13 mouse cellular contexts compared by ENCODE assay signal in genomic region chr13:56163751-56164150, GRCm38 (mm10). TPM values are rescaled to one million over a fixed set of nuclear protein-coding genes. Genes with fewer than 3 reads are reported as not detected.
DNase-seq lines count a peak whose midpoint lies in the region; ATAC-seq lines count a peak whose summit lies in the region.
"Had no signal": no experiment of that assay in that cellular context is flagged by ENCODE, and none has a peak within 500 bp of the region (broad histone marks: within the 10 kb centered on the region; RNA-seq: fewer than 3 reads in every experiment).

No protein-coding gene starts in this region.

- peak overlapping the region; percentile 60 for H3K27ac ChIP-seq in limb, embryonic 11.5 days (replicated peaks; ENCODE audit: low read depth, low read length)
- H3K27ac ChIP-seq in forebrain, embryonic 16.5 days (ENCODE audit: low read length) = no peak overlapping the region
- H3K27ac ChIP-seq: stomach, embryonic 15.5 days had no signal

- no peaks in the 10 kb centered on the region for H3K36me3 ChIP-seq in limb, embryonic 11.5 days (ENCODE audit: control insufficient read depth, insufficient read depth, low read length)
- no peaks in the 10 kb centered on the region for H3K36me3 ChIP-seq in forebrain, embryonic 16.5 days (ENCODE audit: control insufficient read depth, insufficient read depth)
- H3K36me3 ChIP-seq: forebrain, embryonic 10.5 days; stomach, embryonic 15.5 days had no signal

- WGBS in limb, embryonic 11.5 days = 55% methylated on average over 6 of the region's 6 CpGs
- WGBS in forebrain, embryonic 16.5 days = 47% methylated on average over 6 of the region's 6 CpGs

- no peak overlapping the region for H3K9ac ChIP-seq in limb, embryonic 11.5 days (ENCODE audit: low read length)
- no peak overlapping the region for H3K9ac ChIP-seq in forebrain, embryonic 16.5 days (replicated peaks; ENCODE audit: low read depth, low read length)
- H3K9ac ChIP-seq: stomach, embryonic 15.5 days had no signal

- H3K27me3 ChIP-seq in limb, embryonic 11.5 days (ENCODE audit: control insufficient read depth, insufficient read depth, low read length) = no peaks in the 10 kb centered on the region
- no peaks in the 10 kb centered on the region for H3K27me3 ChIP-seq in forebrain, embryonic 16.5 days (replicated peaks; ENCODE audit: control insufficient read depth, insufficient read depth, low read length)
- H3K27me3 ChIP-seq: stomach, embryonic 15.5 days had no signal

- H3K4me3 ChIP-seq in limb, embryonic 11.5 days (ENCODE audit: low read depth, low read length) = no peak overlapping the region
- H3K4me3 ChIP-seq in forebrain, embryonic 16.5 days (replicated peaks; ENCODE audit: low read length) = no peak overlapping the region
- H3K4me3 ChIP-seq: forebrain, embryonic 10.5 days; stomach, embryonic 15.5 days had no signal

- no peak overlapping the region for H3K4me2 ChIP-seq in limb, embryonic 11.5 days (ENCODE audit: low read depth, severe bottlenecking)
- no peak overlapping the region for H3K4me2 ChIP-seq in forebrain, embryonic 16.5 days (ENCODE audit: low read length)
- H3K4me2 ChIP-seq: stomach, embryonic 15.5 days had no signal

- peaks cover 64% of the 10 kb centered on the region for H3K4me1 ChIP-seq in limb, embryonic 11.5 days (ENCODE audit: control insufficient read depth, insufficient read depth, low read length)
- H3K4me1 ChIP-seq in forebrain, embryonic 16.5 days (replicated peaks; ENCODE audit: control insufficient read depth, insufficient read depth, low read length) = peaks cover 6% of the 10 kb centered on the region; the same call in 1 of the 2 replicates

- H3K9me3 ChIP-seq in limb, embryonic 11.5 days (ENCODE audit: control insufficient read depth, low read length) = no peaks in the 10 kb centered on the region
- no peaks in the 10 kb centered on the region for H3K9me3 ChIP-seq in forebrain, embryonic 16.5 days (ENCODE audit: control insufficient read depth, low read length)
- H3K9me3 ChIP-seq: forebrain, embryonic 10.5 days; megakaryocyte, embryonic 14.5 days; stomach, embryonic 15.5 days had no signal

- no peak for ATAC-seq in limb, embryonic 11.5 days (ENCODE audit: insufficient number of reproducible peaks, low FRiP score, low TSS enrichment, low read depth)
- ATAC-seq in forebrain, embryonic 16.5 days = no peak

- DNase-seq in cerebellum, postnatal 10 days = peak; percentile 60 to 73
- no peak for DNase-seq in cerebellum, adult 9-10 months
- peak; percentile 52 for DNase-seq in 3T3-L1 (ENCODE audit: low read depth, low spot score)
- peak; percentile 53 to 75 for DNase-seq in gastrocnemius, adult 8-10 months (ENCODE audit: low spot score in 2 of 2)
- DNase-seq in limb, embryonic 11.5 days (ENCODE audit: low spot score) = no peak
- no peak for DNase-seq in layer of hippocampus, adult 18-20 months (ENCODE audit: low spot score in 2 of 2)
- DNase-seq in right cerebral cortex, postnatal 14 days = no peak
- DNase-seq: cerebellum, adult 11-12 months had no signal

RNA-seq across cellular contexts. Expression of gene Tifab, which starts 14.9 kb away (rescaled TPM):
- total RNA-seq in gastrocnemius, adult 8-10 months (2022) = under 1 TPM in 2 of 4 experiments, not detected in 2; 0.15 to 0.22 TPM
- 0.27 and 0.52 TPM in 2 replicates for polyA plus RNA-seq in limb, embryonic 11.5 days (2014; fragmentation: Nextera tagmentation; extraction: Ambion mirVana)
- total RNA-seq in layer of hippocampus, adult 18-20 months (2021) = 1 to 10 TPM; 1.3 TPM
- polyA plus RNA-seq in forebrain, embryonic 16.5 days (2015; fragmentation: Nextera tagmentation; extraction: Ambion mirVana) = 0.91 and 1.2 TPM in 2 replicates
- polyA plus RNA-seq: C2C12 had no signal

RNA-seq across cellular contexts. Expression of gene H2afy, which starts 27.6 kb away (rescaled TPM):
- total RNA-seq in gastrocnemius, adult 8-10 months (2022) = 10 to 100 TPM; 56.9 to 69.8 (median 60.2) TPM
- polyA plus RNA-seq in limb, embryonic 11.5 days (2014; fragmentation: Nextera tagmentation; extraction: Ambion mirVana) = 726 and 743 TPM in 2 replicates
- total RNA-seq in layer of hippocampus, adult 18-20 months (2021) = 100 to 1,000 TPM; 115 to 121 TPM
- polyA plus RNA-seq in forebrain, embryonic 16.5 days (2015; fragmentation: Nextera tagmentation; extraction: Ambion mirVana) = 370 and 392 TPM in 2 replicates

Comparison
In these comparisons a context has a peak if more than half of its experiments do, and no peak if none do; other contexts are left out.
1. DNase-seq: peak in cerebellum, postnatal 10 days (2 of 2), 3T3-L1 (single experiment) and gastrocnemius, adult 8-10 months (2 of 2); none in cerebellum, adult 9-10 months (single experiment), limb, embryonic 11.5 days (single experiment), layer of hippocampus, adult 18-20 months (0 of 2) and right cerebral cortex, postnatal 14 days (single experiment).